Mouse (Mus musculus): ENCODE measurements around the gene Psen2. TPM values are rescaled to one million over a fixed set of nuclear protein-coding genes. Genes with fewer than 3 reads are reported as not detected.
A peak's percentile ranks its signal among the peaks of the same experiment; 100 is the strongest.

Psen2 gene
- polyA plus RNA-seq, 1 experiment from 2014 or later, result 12.3 TPM

- no peaks in the 10 kb centered on the region for H3K36me3 ChIP-seq (ENCODE audit: control insufficient read depth, insufficient read depth)
- no peak for TF ChIP-seq CTCF (IDR thresholded peaks at IDR 0.05; ENCODE audit: low read depth)
- no peak overlapping the region for H3K4me3 ChIP-seq (ENCODE audit: low read depth, low read length)
- H3K27me3 ChIP-seq (replicated peaks; ENCODE audit: control insufficient read depth, insufficient read depth, low read length), result no peaks in the 10 kb centered on the region
- ATAC-seq, result no peak
- no peaks in the 10 kb centered on the region for H3K9me3 ChIP-seq (ENCODE audit: control insufficient read depth)
- no peak overlapping the region for H3K9ac ChIP-seq (ENCODE audit: low read depth, low read length)
- WGBS, result 88% methylated on average over 3 of the region's 3 CpGs
- H3K4me2 ChIP-seq (replicated peaks; ENCODE audit: low read depth), result no peak overlapping the region
- no peaks in the 10 kb centered on the region for H3K4me1 ChIP-seq (replicated peaks; ENCODE audit: control insufficient read depth, insufficient read depth, low read length)
- H3K27ac ChIP-seq (ENCODE audit: low read depth, low read length), result no peak overlapping the region
Observed at GRCm38 (mm10) chr1:180261415-180261814, 1.8 kb downstream of the Psen2 start.

GRCm38 (mm10) chr1:180260886-180261285 is 2.4 kb downstream of the Psen2 start:
- no peak overlapping the region for H3K9ac ChIP-seq (ENCODE audit: low read depth, low read length)
- no peak for TF ChIP-seq CTCF (IDR thresholded peaks at IDR 0.05; ENCODE audit: low read depth)
- H3K4me2 ChIP-seq (replicated peaks; ENCODE audit: low read depth), result no peak overlapping the region
- H3K36me3 ChIP-seq (ENCODE audit: control insufficient read depth, insufficient read depth), result no peaks in the 10 kb centered on the region
- no peaks in the 10 kb centered on the region for H3K27me3 ChIP-seq (replicated peaks; ENCODE audit: control insufficient read depth, insufficient read depth, low read length)
- no peaks in the 10 kb centered on the region for H3K4me1 ChIP-seq (replicated peaks; ENCODE audit: control insufficient read depth, insufficient read depth, low read length)
- no peak overlapping the region for H3K27ac ChIP-seq (ENCODE audit: low read depth, low read length)
- no peak overlapping the region for H3K4me3 ChIP-seq (ENCODE audit: low read depth, low read length)
- no peak for ATAC-seq
- 59% methylated on average over 2 of the region's 2 CpGs for WGBS
- H3K9me3 ChIP-seq (ENCODE audit: control insufficient read depth), result no peaks in the 10 kb centered on the region

GRCm38 (mm10) chr1:180259753-180260152 is 3.5 kb downstream of the Psen2 start:
- H3K4me3 ChIP-seq (ENCODE audit: low read depth, low read length), result no peak overlapping the region
- no peak for TF ChIP-seq CTCF (IDR thresholded peaks at IDR 0.05; ENCODE audit: low read depth)
- no peak overlapping the region for H3K27ac ChIP-seq (ENCODE audit: low read depth, low read length)
- no peaks in the 10 kb centered on the region; the same call in 1 of the 2 replicates for H3K4me1 ChIP-seq (replicated peaks; ENCODE audit: control insufficient read depth, insufficient read depth, low read length)
- no peak overlapping the region for H3K4me2 ChIP-seq (replicated peaks; ENCODE audit: low read depth)
- H3K36me3 ChIP-seq (ENCODE audit: control insufficient read depth, insufficient read depth), result no peaks in the 10 kb centered on the region
- no peaks in the 10 kb centered on the region for H3K9me3 ChIP-seq (ENCODE audit: control insufficient read depth)
- H3K9ac ChIP-seq (ENCODE audit: low read depth, low read length), result no peak overlapping the region
- 70% methylated on average over 2 of the region's 2 CpGs for WGBS
- no peak for ATAC-seq
- no peaks in the 10 kb centered on the region for H3K27me3 ChIP-seq (replicated peaks; ENCODE audit: control insufficient read depth, insufficient read depth, low read length)

- Histone ChIP-seq H3K9ac (ENCODE audit: low read depth, low read length) (no peak overlapping the region), H3K36me3 (ENCODE audit: control insufficient read depth, insufficient read depth) (no peaks in the 10 kb centered on the region; the same call in 1 of the 2 replicates), H3K27me3 (replicated peaks; ENCODE audit: control insufficient read depth, insufficient read depth, low read length) (no peaks in the 10 kb centered on the region), H3K4me3 (ENCODE audit: low read depth, low read length) (no peak overlapping the region), H3K9me3 (ENCODE audit: control insufficient read depth) (no peaks in the 10 kb centered on the region), H3K27ac (ENCODE audit: low read depth, low read length) (no peak overlapping the region), H3K4me1 (replicated peaks; ENCODE audit: control insufficient read depth, insufficient read depth, low read length) (no peaks in the 10 kb centered on the region; the same call in 1 of the 2 replicates), H3K4me2 (replicated peaks; ENCODE audit: low read depth) (no peak overlapping the region)
- TF ChIP-seq CTCF (IDR thresholded peaks at IDR 0.05; ENCODE audit: low read depth), result no peak
- 90% methylated on average over 6 of the region's 6 CpGs for WGBS
- no peak for ATAC-seq
Observed at GRCm38 (mm10) chr1:180257446-180257845, 5.8 kb downstream of the Psen2 start.

- 39% methylated on average over 4 of the region's 4 CpGs for WGBS
- TF ChIP-seq CTCF (IDR thresholded peaks at IDR 0.05; ENCODE audit: low read depth), result no peak
- H3K4me2 ChIP-seq (replicated peaks; ENCODE audit: low read depth), result peak overlapping the region; percentile 94
- no peaks in the 10 kb centered on the region; the same call in 1 of the 2 replicates for H3K4me1 ChIP-seq (replicated peaks; ENCODE audit: control insufficient read depth, insufficient read depth, low read length)
- H3K27me3 ChIP-seq (replicated peaks; ENCODE audit: control insufficient read depth, insufficient read depth, low read length), result no peaks in the 10 kb centered on the region
- H3K9me3 ChIP-seq (ENCODE audit: control insufficient read depth), result no peaks in the 10 kb centered on the region
- H3K27ac ChIP-seq (ENCODE audit: low read depth, low read length), result peak overlapping the region; percentile 86; the same call in 1 of the 2 replicates
- no peaks in the 10 kb centered on the region; the same call in 1 of the 2 replicates for H3K36me3 ChIP-seq (ENCODE audit: control insufficient read depth, insufficient read depth)
- H3K9ac ChIP-seq (ENCODE audit: low read depth, low read length), result 0 out of 2 replicates have a peak overlapping the region, but pooled peaks have one; percentile 70
- no peak for ATAC-seq
- H3K4me3 ChIP-seq (ENCODE audit: low read depth, low read length), result peak overlapping the region; percentile 64
Observed at GRCm38 (mm10) chr1:180256866-180257265, 6.4 kb downstream of the Psen2 start.

GRCm38 (mm10) chr1:180256138-180256674 is 7.0 kb downstream of the Psen2 start:
- H3K27me3 ChIP-seq (replicated peaks; ENCODE audit: control insufficient read depth, insufficient read depth, low read length), result no peaks in the 10 kb centered on the region
- peak overlapping the region; percentile 94 for H3K4me2 ChIP-seq (replicated peaks; ENCODE audit: low read depth)
- no peaks in the 10 kb centered on the region for H3K9me3 ChIP-seq (ENCODE audit: control insufficient read depth)
- H3K27ac ChIP-seq (ENCODE audit: low read depth, low read length), result peak overlapping the region; percentile 86
- under 1% methylated on average over 38 of the region's 39 CpGs for WGBS
- peak overlapping the region; percentile 70 for H3K9ac ChIP-seq (ENCODE audit: low read depth, low read length)
- ATAC-seq, result peak; percentile 96
- no peaks in the 10 kb centered on the region; the same call in 1 of the 2 replicates for H3K36me3 ChIP-seq (ENCODE audit: control insufficient read depth, insufficient read depth)
- H3K4me1 ChIP-seq (replicated peaks; ENCODE audit: control insufficient read depth, insufficient read depth, low read length), result no peaks in the 10 kb centered on the region; the same call in 1 of the 2 replicates
- TF ChIP-seq CTCF (IDR thresholded peaks at IDR 0.05; ENCODE audit: low read depth), result no peak; the same call in 1 of the 2 replicates
- peak overlapping the region; percentile 64 for H3K4me3 ChIP-seq (ENCODE audit: low read depth, low read length)

Measured in intestine, postnatal 0 days (tissue).